9 mouse cellular contexts compared by ENCODE assay signal in genomic region chr11:96765645-96766044, GRCm38 (mm10). TPM values are rescaled to one million over a fixed set of nuclear protein-coding genes. Genes with fewer than 3 reads are reported as not detected.
DNase-seq lines count a peak whose midpoint lies in the region; ATAC-seq and TF ChIP-seq lines count a peak whose summit lies in the region.
"Had no signal": no experiment of that assay in that cellular context is flagged by ENCODE, and none has a peak within 500 bp of the region (broad histone marks: within the 10 kb centered on the region; RNA-seq: fewer than 3 reads in every experiment).

No protein-coding gene starts in this region.

- H3K4me3 ChIP-seq in kidney, postnatal 0 days (replicated peaks; ENCODE audit: low read depth, low read length) = no peak overlapping the region
- H3K4me3 ChIP-seq in liver, embryonic 13.5 days (replicated peaks) = no peak overlapping the region
- H3K4me3 ChIP-seq: limb, embryonic 15.5 days had no signal

- H3K27ac ChIP-seq in kidney, postnatal 0 days = peak overlapping the region; percentile 68
- H3K27ac ChIP-seq in liver, embryonic 13.5 days = peak overlapping the region; percentile 23; the same call in 1 of the 2 replicates
- H3K27ac ChIP-seq: limb, embryonic 15.5 days had no signal

- H3K4me1 ChIP-seq in kidney, postnatal 0 days (replicated peaks; ENCODE audit: insufficient read depth, low read length) = no peaks in the 10 kb centered on the region; the same call in 1 of the 2 replicates
- H3K4me1 ChIP-seq in liver, embryonic 13.5 days (replicated peaks) = peaks cover 9% of the 10 kb centered on the region; the same call in 1 of the 2 replicates

- peak; percentile 44 for DNase-seq in kidney, postnatal 0 days (ENCODE audit: low spot score)
- DNase-seq in kidney, adult 18-20 months = no peak
- DNase-seq in heart, adult 8-10 months (ENCODE audit: low spot score) = peak; percentile 49
- DNase-seq in liver, embryonic 13.5 days = no peak
- no peak for DNase-seq in right cerebral cortex, postnatal 36 days (ENCODE audit: low spot score in 2 of 2)
- DNase-seq in embryo, embryonic 11 days = no peak

- WGBS in kidney, postnatal 0 days = 67% methylated on average over 7 of the region's 7 CpGs
- 13% methylated on average over 7 of the region's 7 CpGs for WGBS in liver, embryonic 13.5 days (ENCODE audit: insufficient replicate concordance)

- no peak overlapping the region for H3K9ac ChIP-seq in kidney, postnatal 0 days (ENCODE audit: low read depth, low read length)
- no peak overlapping the region for H3K9ac ChIP-seq in liver, embryonic 13.5 days
- H3K9ac ChIP-seq: limb, embryonic 15.5 days had no signal

- ATAC-seq in kidney, postnatal 0 days (replicated peaks; ENCODE audit: low FRiP score, low read depth) = no peak
- no peak for ATAC-seq in liver, embryonic 13.5 days (ENCODE audit: low read depth)
- ATAC-seq in neutrophil, adult 5-6 weeks (ENCODE audit: extremely low read depth, insufficient number of reproducible peaks, low FRiP score, poor library complexity, severe bottlenecking) = peak; percentile 75
- ATAC-seq in megakaryocyte-erythroid progenitor cell, adult 5-6 weeks (replicated peaks; ENCODE audit: low FRiP score, low TSS enrichment, poor library complexity, severe bottlenecking) = no peak

- no peaks in the 10 kb centered on the region for H3K9me3 ChIP-seq in kidney, postnatal 0 days (replicated peaks; ENCODE audit: low read length)
- no peaks in the 10 kb centered on the region for H3K9me3 ChIP-seq in liver, embryonic 13.5 days (replicated peaks)
- H3K9me3 ChIP-seq: limb, embryonic 15.5 days had no signal

- no peaks in the 10 kb centered on the region for H3K27me3 ChIP-seq in kidney, postnatal 0 days (ENCODE audit: insufficient read depth, low read length)
- H3K27me3 ChIP-seq in liver, embryonic 13.5 days = no peaks in the 10 kb centered on the region
- H3K27me3 ChIP-seq: limb, embryonic 15.5 days had no signal

- no peak overlapping the region for H3K4me2 ChIP-seq in kidney, postnatal 0 days (ENCODE audit: low read length)
- no peak overlapping the region for H3K4me2 ChIP-seq in liver, embryonic 13.5 days
- H3K4me2 ChIP-seq: limb, embryonic 15.5 days had no signal

- H3K36me3 ChIP-seq in kidney, postnatal 0 days (ENCODE audit: insufficient read depth, low read length) = 0 out of 2 replicates have a peak, but pooled peaks cover 8% of the 10 kb centered on the region
- peaks cover 33% of the 10 kb centered on the region for H3K36me3 ChIP-seq in liver, embryonic 13.5 days

- no peak for TF ChIP-seq CTCF in kidney, postnatal 0 days (IDR thresholded peaks at IDR 0.05; ENCODE audit: low read depth)

RNA-seq across cellular contexts. Expression of gene Snx11, which starts 11.7 kb away (rescaled TPM):
- polyA plus RNA-seq in kidney, postnatal 0 days (2015; fragmentation: Nextera tagmentation; extraction: Ambion mirVana) = 17.6 and 19.8 TPM in 2 replicates
- total RNA-seq in heart, adult 8-10 months (2022) = 10 to 100 TPM; 11.6 to 14.5 (median 12.9) TPM
- polyA plus RNA-seq in liver, embryonic 13.5 days (2015; fragmentation: Nextera tagmentation; extraction: Ambion mirVana) = 9.7 and 10.6 TPM in 2 replicates
- 66.2 and 79.5 TPM in 2 replicates for total RNA-seq in neutrophil, adult 5-6 weeks (2017)
- total RNA-seq in megakaryocyte-erythroid progenitor cell, adult 5-6 weeks (2014; fragmentation: Nextera tagmentation) = 13.4 and 26.0 TPM in 2 replicates
- 7.4 and 9.7 TPM in 2 replicates for total RNA-seq in megakaryocyte-erythroid progenitor cell, adult 5-6 weeks (2017)

RNA-seq across cellular contexts. Expression of gene Cbx1, which starts 23.3 kb away (rescaled TPM):
- 101 and 106 TPM in 2 replicates for polyA plus RNA-seq in kidney, postnatal 0 days (2015; fragmentation: Nextera tagmentation; extraction: Ambion mirVana)
- 10 to 100 TPM; 30.9 to 33.4 (median 32.4) TPM for total RNA-seq in heart, adult 8-10 months (2022)
- polyA plus RNA-seq in liver, embryonic 13.5 days (2015; fragmentation: Nextera tagmentation; extraction: Ambion mirVana) = 47.5 and 51.9 TPM in 2 replicates
- total RNA-seq in neutrophil, adult 5-6 weeks (2017) = 50.9 and 58.0 TPM in 2 replicates
- 91.7 and 97.1 TPM in 2 replicates for total RNA-seq in megakaryocyte-erythroid progenitor cell, adult 5-6 weeks (2014; fragmentation: Nextera tagmentation)
- 120 and 130 TPM in 2 replicates for total RNA-seq in megakaryocyte-erythroid progenitor cell, adult 5-6 weeks (2017)

Comparison
In these comparisons a context has a peak if more than half of its experiments do, and no peak if none do; other contexts are left out.
1. DNase-seq: peak in kidney, postnatal 0 days (single experiment) and heart, adult 8-10 months (single experiment); none in kidney, adult 18-20 months (single experiment), liver, embryonic 13.5 days (single experiment), right cerebral cortex, postnatal 36 days (0 of 2) and embryo, embryonic 11 days (single experiment).